Mouse (Mus musculus) kidney, adult 2 months (tissue): ENCODE measurements at regions not wholly inside any gene's neighbourhood (a gene's known extent, or its start where the extent isn't known, plus 50 kb on each side); places are given as distances from the start of the nearest gene placed in this dataset.

Experiments used
- DNase-seq: peaks from one replicate; pipeline ENCODE4 v3.0.0; 2021
- H3K27ac ChIP-seq: fragments of 200-500 bp; 2 replicates; pipeline ENCODE4 v1.5.1; 2012; ENCODE audit warnings: low read depth, low read length, control low read depth, inconsistent platforms; ENCODE audit not compliant: insufficient read depth
- H3K27me3 ChIP-seq: fragments of 200-500 bp; replicated peaks from 2 replicates; pipeline ENCODE4 v1.6.1; 2012; ENCODE audit warnings: mild to moderate bottlenecking, moderate library complexity, low read length, inconsistent platforms; ENCODE audit not compliant: control insufficient read depth, insufficient read depth
- H3K36me3 ChIP-seq: fragments of 200-500 bp; 2 replicates; pipeline ENCODE4 v1.6.1; 2012; ENCODE audit warnings: mild to moderate bottlenecking, moderate library complexity, low read length, inconsistent platforms; ENCODE audit not compliant: control insufficient read depth, insufficient read depth
- H3K4me1 ChIP-seq: fragments of 200-500 bp; 2 replicates; pipeline ENCODE4 v1.6.1; 2011; ENCODE audit warnings: low read length; ENCODE audit not compliant: control insufficient read depth, insufficient read depth
- H3K4me3 ChIP-seq: fragments of 200-500 bp; 2 replicates; pipeline ENCODE4 v1.5.1; 2011; ENCODE audit warnings: mild to moderate bottlenecking, low read depth, low read length, control low read depth; ENCODE audit not compliant: insufficient read depth
- CTCF ChIP-seq: fragments of 200-500 bp; conservative IDR thresholded peaks from 2 replicates; pipeline ENCODE4 v1.5.1; 2011; ENCODE audit warnings: low read depth, mild to moderate bottlenecking, control low read depth, low read length, moderate library complexity, mixed read lengths; ENCODE audit not compliant: insufficient read depth, insufficient read length
- POLR2A ChIP-seq: fragments of 200-500 bp; IDR thresholded peaks from one replicate; pipeline ENCODE4 v1.6.1; 2011; ENCODE audit warnings: low read depth, low read length, control low read depth
- WGBS: fragments of 180-500 bp; shearing (Covaris S2); methylation state at CpG from one replicate; pipeline ENCODE4 v1.1.7; 2018; 5-methylcytosine and 5-hydroxymethylcytosine counted together

DNA sequence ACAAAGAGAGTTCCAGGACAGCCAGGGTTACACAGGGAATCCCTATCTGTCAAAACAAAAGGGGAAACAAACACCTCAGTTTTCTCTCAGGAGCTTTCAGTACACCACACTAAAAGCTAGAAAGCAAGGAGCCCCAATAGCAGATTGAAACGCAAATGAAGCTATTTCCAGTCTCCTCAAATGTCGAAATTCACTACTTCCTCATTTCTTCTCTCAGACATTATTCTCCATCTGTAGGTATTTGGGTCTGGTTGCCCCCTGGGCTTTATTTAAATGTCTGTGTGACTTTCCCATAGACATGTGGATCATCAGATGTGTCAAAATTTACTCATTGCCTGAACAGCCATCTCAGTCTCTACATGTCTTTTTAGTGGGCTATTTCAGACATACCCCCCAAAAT lies 197.2 kb downstream of the Mycn start:
- no peaks in the 10 kb centered on the region for H3K27me3 ChIP-seq
- H3K4me3 ChIP-seq = no peak overlapping the region
- no peak overlapping the region for H3K27ac ChIP-seq
- TF ChIP-seq POLR2A (no peak), CTCF (no peak)
- H3K4me1 ChIP-seq = no peaks in the 10 kb centered on the region
- no peaks in the 10 kb centered on the region for H3K36me3 ChIP-seq
- WGBS = 73% methylated on average over 2 of the region's 2 CpGs
- DNase-seq = no peak

DNA sequence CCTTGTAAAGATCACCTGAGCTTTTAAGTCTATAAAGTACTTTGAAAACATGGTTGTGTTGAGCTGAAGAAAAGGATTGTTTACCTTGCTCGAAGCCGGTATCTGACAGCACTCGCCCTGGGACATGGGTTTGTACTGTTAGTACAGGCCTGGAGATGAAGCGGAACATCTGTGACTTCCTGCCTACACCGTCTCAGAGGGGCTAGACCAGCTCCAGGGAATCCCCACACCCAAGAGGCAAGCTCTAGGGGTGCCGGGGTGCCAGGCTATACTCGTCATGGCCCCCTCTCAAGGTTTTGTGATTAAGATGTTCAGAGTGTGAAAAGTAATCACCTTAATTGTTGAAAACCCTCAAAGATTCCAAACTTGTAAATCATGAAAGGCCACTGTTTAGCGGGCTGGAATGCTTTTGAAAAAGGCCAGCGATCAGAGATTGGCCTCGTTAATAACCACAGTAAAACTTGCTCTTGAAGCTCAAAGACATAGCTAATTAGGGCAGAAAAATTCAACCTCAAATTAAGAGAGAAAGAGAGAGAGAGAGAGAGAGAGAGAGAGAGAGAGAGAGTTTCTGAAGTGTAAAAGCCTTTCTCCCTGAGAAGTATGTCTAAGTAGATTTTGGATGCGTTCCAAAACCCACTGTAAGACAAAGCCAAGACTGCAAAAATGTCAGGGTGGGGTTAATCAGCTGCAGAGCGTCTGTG lies 202.9 kb downstream of the Mycn start:
- H3K27ac ChIP-seq = no peak overlapping the region
- no peaks in the 10 kb centered on the region for H3K27me3 ChIP-seq
- TF ChIP-seq CTCF (no peak), POLR2A (no peak)
- DNase-seq = no peak
- H3K36me3 ChIP-seq = no peaks in the 10 kb centered on the region
- H3K4me1 ChIP-seq = 0 out of 2 replicates have a peak, but pooled peaks cover 3% of the 10 kb centered on the region
- H3K4me3 ChIP-seq = no peak overlapping the region
- WGBS = 28% methylated on average over 12 of the region's 12 CpGs

DNA sequence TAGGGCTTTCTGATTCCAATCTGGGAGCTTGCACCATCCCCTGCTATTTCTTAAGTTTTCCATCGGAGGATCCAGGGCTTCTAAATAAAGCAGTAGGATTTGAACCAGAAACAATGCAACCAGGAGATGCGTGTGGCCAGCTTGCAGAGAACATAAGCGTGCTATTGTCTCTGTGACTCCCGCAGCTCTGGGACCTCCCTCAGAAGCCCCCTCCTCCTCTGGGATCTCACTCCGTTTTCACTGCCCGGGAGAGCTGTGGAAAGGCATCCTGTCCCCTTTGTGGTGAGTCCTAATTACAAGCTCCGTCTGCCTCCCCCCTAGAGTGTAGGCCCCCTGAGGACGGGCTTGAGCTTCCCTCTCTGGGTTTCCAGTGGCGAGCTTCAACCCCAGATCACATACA lies 215.9 kb downstream of the Mycn start:
- no peaks in the 10 kb centered on the region for H3K4me1 ChIP-seq
- no peaks in the 10 kb centered on the region for H3K36me3 ChIP-seq
- H3K27ac ChIP-seq = no peak overlapping the region
- H3K27me3 ChIP-seq = no peaks in the 10 kb centered on the region
- no peak for TF ChIP-seq CTCF
- no peak for TF ChIP-seq POLR2A
- no peak for DNase-seq
- WGBS = 52% methylated on average over 9 of the region's 9 CpGs
- H3K4me3 ChIP-seq = no peak overlapping the region

DNA sequence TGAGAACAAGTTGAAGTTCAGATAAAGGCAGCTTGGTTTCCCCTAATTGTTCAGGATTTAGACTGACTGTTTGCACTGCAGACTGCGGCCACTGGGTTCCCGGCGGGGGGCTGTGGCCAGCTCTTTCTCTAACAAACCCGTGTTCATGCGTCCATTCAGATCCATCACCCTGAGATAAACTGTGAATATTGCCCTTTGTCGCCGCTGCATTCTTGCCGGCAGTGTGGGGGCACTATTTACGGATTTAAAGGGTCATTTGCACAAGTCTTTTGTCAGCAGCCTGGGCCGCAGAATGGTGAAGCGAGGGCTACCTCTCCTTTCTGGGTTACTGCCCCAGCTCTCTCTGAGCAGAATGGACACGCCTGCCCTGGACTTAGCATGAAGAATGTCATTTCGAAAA lies 216.6 kb downstream of the Mycn start:
- no peak overlapping the region for H3K27ac ChIP-seq
- no peaks in the 10 kb centered on the region for H3K36me3 ChIP-seq
- H3K4me3 ChIP-seq = no peak overlapping the region
- no peaks in the 10 kb centered on the region for H3K4me1 ChIP-seq
- no peak for TF ChIP-seq POLR2A
- no peak for TF ChIP-seq CTCF
- 53% methylated on average over 13 of the region's 13 CpGs for WGBS
- H3K27me3 ChIP-seq = no peaks in the 10 kb centered on the region
- DNase-seq = no peak

DNA sequence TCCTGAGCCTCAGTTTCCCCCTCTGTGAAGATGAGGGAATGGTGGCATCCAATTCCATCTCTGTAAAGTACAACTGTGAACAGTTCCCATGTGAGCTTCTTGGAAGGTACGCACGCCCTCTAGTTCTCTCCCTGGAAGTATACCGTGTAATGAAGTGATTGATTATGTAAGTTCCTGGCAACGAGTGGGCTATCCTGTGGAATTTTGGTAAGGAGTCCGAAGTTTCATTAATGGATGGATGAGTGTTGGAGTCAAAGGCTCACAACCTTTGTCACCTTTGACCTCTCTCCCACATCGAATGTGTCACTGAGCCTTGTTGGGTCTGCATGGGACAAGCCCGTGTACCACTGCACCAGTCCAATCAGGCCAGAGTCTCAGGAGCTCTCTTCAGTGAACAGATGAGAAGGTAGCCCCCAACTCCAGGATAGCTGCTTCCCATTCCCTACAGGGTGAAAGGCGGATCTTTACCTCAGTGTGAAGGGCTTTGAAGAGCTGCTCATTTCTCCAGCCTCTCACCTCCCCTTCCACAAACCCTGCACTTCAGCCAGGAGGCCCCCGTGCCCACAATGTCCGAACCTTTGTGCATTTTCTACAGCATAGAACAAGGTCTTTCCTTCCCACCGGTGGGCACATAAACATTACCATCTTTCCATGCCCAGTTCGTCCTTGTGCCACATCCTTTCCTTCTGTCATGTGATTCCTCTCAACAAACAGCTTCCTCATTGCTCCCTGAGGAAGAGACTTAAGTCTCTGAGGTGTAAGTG lies 217.8 kb downstream of the Mycn start:
- no peaks in the 10 kb centered on the region for H3K36me3 ChIP-seq
- whole genome bisulfite sequencing = 79% methylated on average over 12 of the region's 12 CpGs

DNA sequence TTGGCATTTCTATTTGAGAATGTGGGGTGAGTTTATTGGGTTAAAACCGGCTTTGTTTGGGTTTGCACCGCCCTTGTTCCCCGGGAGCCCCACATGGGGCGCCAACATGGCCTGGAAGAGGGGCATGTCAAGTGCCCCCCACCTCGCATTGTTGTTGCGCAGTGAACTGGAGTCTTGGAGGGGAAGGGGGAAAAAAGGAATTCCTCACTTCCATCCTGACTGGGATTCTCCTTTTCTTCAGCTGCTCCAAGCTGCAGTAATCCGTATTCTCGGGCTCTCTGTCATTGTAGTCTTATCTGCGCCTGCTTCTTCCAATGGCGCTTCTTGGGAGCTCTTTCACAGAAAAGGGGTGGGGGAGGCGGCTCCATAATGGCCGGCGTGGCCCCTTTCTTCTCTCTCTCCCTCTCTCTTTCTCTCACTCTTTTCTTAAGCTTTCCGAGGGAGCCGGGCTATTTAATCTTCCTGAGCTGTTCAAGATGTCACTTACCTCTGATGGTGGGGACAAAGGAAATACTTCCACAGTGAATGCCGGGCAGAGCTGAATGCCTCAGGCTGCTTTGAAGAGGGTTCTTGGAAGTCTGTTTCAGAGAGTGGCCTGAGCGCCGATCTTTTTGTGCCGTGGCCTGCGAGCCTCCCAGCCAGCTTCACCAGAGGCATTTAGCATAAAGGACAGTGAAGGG lies 218.6 kb downstream of the Mycn start:
- 85% methylated on average over 20 of the region's 20 CpGs for WGBS
- Histone ChIP-seq H3K4me3 (no peak overlapping the region), H3K27me3 (no peaks in the 10 kb centered on the region), H3K36me3 (no peaks in the 10 kb centered on the region), H3K4me1 (no peaks in the 10 kb centered on the region), H3K27ac (no peak overlapping the region)
- no peak for DNase-seq
- TF ChIP-seq CTCF = no peak
- no peak for TF ChIP-seq POLR2A

More for the DNA sequence above, 217.8 kb downstream of the Mycn start:
- Histone ChIP-seq H3K27me3 (no peaks in the 10 kb centered on the region), H3K27ac (no peak overlapping the region), H3K4me1 (no peaks in the 10 kb centered on the region), H3K4me3 (no peak overlapping the region)
- no peak for TF ChIP-seq CTCF
- no peak for TF ChIP-seq POLR2A
- DNase-seq = no peak

DNA sequence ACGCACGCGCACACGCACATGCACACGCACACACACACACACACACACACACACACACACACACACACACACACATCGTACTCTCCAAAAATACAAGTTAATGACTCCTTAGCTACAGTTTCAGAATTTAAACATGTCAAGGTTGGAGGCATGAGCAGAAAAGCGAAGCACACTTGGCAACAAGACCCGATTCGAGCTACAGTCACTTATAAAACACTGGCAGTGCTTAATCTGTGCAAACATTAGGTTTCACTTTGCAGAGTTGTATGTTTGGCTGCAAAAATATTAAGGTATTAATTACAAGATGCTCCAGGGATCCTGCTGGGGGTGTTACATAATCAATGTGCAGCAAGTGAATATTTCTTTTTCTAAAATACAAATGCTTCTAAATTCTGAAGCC lies 225.0 kb downstream of the Mycn start:
- Histone ChIP-seq H3K27me3 (no peaks in the 10 kb centered on the region), H3K4me3 (no peak overlapping the region), H3K36me3 (no peaks in the 10 kb centered on the region), H3K4me1 (no peaks in the 10 kb centered on the region), H3K27ac (no peak overlapping the region)
- no peak for DNase-seq
- 92% methylated on average over 9 of the region's 9 CpGs for WGBS
- TF ChIP-seq POLR2A (no peak), CTCF (no peak)
